Mouse (Mus musculus) layer of hippocampus, adult 2 months (tissue): Measurements from ENCODE around the gene Edrf1. TPM values are rescaled to one million over a fixed set of nuclear protein-coding genes. Genes with fewer than 3 reads are reported as not detected.

Experiments
- DNase-seq, 2 experiments: peaks; one replicate each; pipeline ENCODE4 v3.0.0; 2022; ENCODE audit warnings: low spot score in 2 of 2
- H3K27ac ChIP-seq: fragments of 200-600 bp; 2 replicates; pipeline ENCODE4 v1.8.1; 2022
- H3K4me3 ChIP-seq: fragments of 200-600 bp; 2 replicates; pipeline ENCODE4 v1.8.1; 2022; ENCODE audit warnings: mild to moderate bottlenecking
- CTCF ChIP-seq: fragments of 200-600 bp; conservative IDR thresholded peaks from 2 replicates; pipeline ENCODE4 v1.8.1; 2022; ENCODE audit warnings: antibody characterized with exemption, mild to moderate bottlenecking, moderate library complexity
- total RNA-seq, 2 experiments: library from RNA; stranded (reverse); gene quantifications; 2 replicates each; pipeline ENCODE4 v1.2.3; 2021

Edrf1 gene
- total RNA-seq, 2 experiments from 2014 or later: 29.0 to 30.5 TPM

DNA sequence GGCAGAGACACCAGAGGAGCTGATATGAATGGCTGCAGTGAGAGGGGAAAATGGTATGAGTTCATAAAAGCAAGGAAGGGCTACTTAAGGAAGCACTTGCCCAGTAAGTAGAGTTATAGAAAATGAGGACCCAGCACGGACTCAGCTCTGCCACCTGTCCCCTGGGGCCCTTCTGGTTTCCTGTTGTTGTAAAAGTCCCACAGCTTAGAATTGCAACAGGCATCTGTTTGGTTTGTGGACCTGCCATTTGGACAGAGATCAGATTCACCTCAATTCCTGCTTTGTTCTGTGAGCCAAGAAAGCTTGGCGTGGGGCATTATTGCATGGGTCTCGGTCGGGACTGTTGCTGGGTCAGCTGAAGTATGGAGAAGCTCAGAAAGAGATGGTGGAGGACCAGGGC lies 78.0 kb downstream of the Edrf1 start:
- peak overlapping the region; percentile 52; the same call in 1 of the 2 replicates for H3K27ac ChIP-seq
- DNase-seq: no peak
- no peak for TF ChIP-seq CTCF
- H3K4me3 ChIP-seq: no peak overlapping the region

- peak; percentile 65 for TF ChIP-seq CTCF
- H3K27ac ChIP-seq: peak overlapping the region; percentile 32; the same call in 1 of the 2 replicates
These were observed 81.2 kb downstream of the Edrf1 start for GRCm38 (mm10) chr7:133718580-133718979.

GRCm38 (mm10) chr7:133720616-133721015 lies 83.3 kb downstream of the Edrf1 start:
- Histone ChIP-seq H3K4me3 (no peak overlapping the region), H3K27ac (peak overlapping the region; percentile 41; the same call in 1 of the 2 replicates)
- no peak for TF ChIP-seq CTCF
- DNase-seq: no peak

More at GRCm38 (mm10) chr7:133718580-133718979, 81.2 kb downstream of the Edrf1 start:
- DNase-seq: no peak
- no peak overlapping the region for H3K4me3 ChIP-seq

Other genes with a start within 250 kb of the Edrf1 start
- gene Tex36, start 35.4 kb upstream of the Edrf1 start, total RNA-seq: not detected
- under 1 TPM; 0.12 to 0.41 TPM for gene Mmp21, start 42.5 kb downstream of the Edrf1 start, total RNA-seq
- gene Bccip, start 71.8 kb downstream of the Edrf1 start, total RNA-seq: 10 to 100 TPM; 68.7 to 69.9 TPM
- gene Uros, start 72.5 kb downstream of the Edrf1 start, total RNA-seq: 10 to 100 TPM; 17.7 to 21.3 TPM
- 1 to 10 TPM; 2.0 to 2.5 TPM for gene Fank1, start 139.3 kb downstream of the Edrf1 start, total RNA-seq
- 10 to 100 TPM; 36.5 to 39.2 TPM for gene Dhx32, start 145.2 kb downstream of the Edrf1 start, total RNA-seq